Mouse (Mus musculus) midbrain, embryonic 13.5 days (tissue): ENCODE measurements at regions not wholly inside any gene's neighbourhood (a gene's known extent, or its start where the extent isn't known, plus 50 kb on each side); places are given as distances from the start of the nearest gene placed in this dataset.

Experiments
- ATAC-seq: fragments of 200-750 bp; cut with Nextera tagmentation; 2 replicates; pipeline ENCODE4 v1.8.0; 2017; ENCODE audit warnings: mild to moderate bottlenecking, moderate TSS enrichment, moderate library complexity
- H3K27ac ChIP-seq: fragments of 300-500 bp; sonication (generic); 2 replicates; pipeline ENCODE4 v1.5.1; 2015; ENCODE audit warnings: inconsistent platforms, mild to moderate bottlenecking, moderate library complexity
- H3K27me3 ChIP-seq: fragments of 300-500 bp; sonication (generic); 2 replicates; pipeline ENCODE4 v1.6.1; 2015; ENCODE audit warnings: mild to moderate bottlenecking, inconsistent platforms
- H3K36me3 ChIP-seq: fragments of 300-500 bp; sonication (generic); 2 replicates; pipeline ENCODE4 v1.6.1; 2015; ENCODE audit warnings: mild to moderate bottlenecking, inconsistent platforms
- H3K4me1 ChIP-seq: fragments of 300-500 bp; sonication (generic); replicated peaks from 2 replicates; pipeline ENCODE4 v1.6.1; 2015; ENCODE audit warnings: inconsistent platforms
- H3K4me2 ChIP-seq: fragments of 300-500 bp; sonication (generic); replicated peaks from 2 replicates; pipeline ENCODE4 v1.6.1; 2015; ENCODE audit warnings: moderate library complexity, mild to moderate bottlenecking, inconsistent platforms
- H3K4me3 ChIP-seq: fragments of 300-500 bp; sonication (generic); replicated peaks from 2 replicates; pipeline ENCODE4 v1.5.1; 2015; ENCODE audit warnings: mild to moderate bottlenecking, inconsistent platforms
- H3K9ac ChIP-seq: fragments of 300-500 bp; sonication (generic); replicated peaks from 2 replicates; pipeline ENCODE4 v1.6.1; 2015; ENCODE audit warnings: mild to moderate bottlenecking, inconsistent platforms
- H3K9me3 ChIP-seq: fragments of 300-500 bp; sonication (generic); 2 replicates; pipeline ENCODE4 v1.6.1; 2016; ENCODE audit warnings: mild to moderate bottlenecking, inconsistent platforms
- WGBS: fragments of 180-500 bp; shearing (Covaris S2); methylation state at CpG from one replicate; pipeline ENCODE4 v1.1.7; 2015; 5-methylcytosine and 5-hydroxymethylcytosine counted together

DNA sequence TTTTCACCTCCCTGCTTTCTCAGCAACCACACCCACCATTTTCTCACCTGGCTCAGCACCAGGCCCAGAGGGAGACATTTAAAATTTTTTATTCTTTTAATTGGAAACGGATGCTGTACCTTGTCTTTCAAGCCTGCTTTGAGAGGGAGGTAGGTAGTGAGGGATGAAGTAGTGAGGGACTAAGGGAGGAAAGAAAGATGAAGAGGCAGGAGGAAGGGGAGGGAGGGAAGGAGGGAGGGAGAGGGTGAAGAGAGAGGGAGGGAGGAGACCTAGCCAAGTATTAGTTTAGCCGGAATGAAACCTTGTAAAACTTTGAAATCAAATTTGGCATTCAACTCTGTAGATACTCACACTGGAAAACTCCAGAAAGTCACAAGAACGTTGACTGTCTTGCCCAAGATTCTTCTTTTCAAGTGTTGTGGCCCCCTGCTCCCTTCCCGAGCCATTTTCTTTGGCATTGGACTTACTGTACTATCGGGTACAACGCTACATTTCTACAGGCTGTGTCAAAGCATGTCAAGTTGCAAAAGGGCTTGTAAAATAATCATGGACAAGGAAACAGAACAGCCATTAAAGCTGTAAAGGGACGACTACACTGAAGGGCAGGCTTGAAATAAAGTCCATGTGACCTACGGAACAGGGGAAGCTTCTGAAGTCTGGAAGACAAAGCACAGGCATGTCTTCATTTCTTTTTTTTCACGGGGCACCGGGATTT, 320.9 kb upstream of the Mpdz start:
- Histone ChIP-seq H3K4me2 (peak overlapping the region; percentile 15; the same call in 1 of the 2 replicates), H3K4me3 (no peak overlapping the region), H3K27ac (peak overlapping the region; percentile 59), H3K36me3 (no peaks in the 10 kb centered on the region), H3K27me3 (no peaks in the 10 kb centered on the region), H3K4me1 (peaks cover 26% of the 10 kb centered on the region), H3K9ac (0 out of 2 replicates have a peak overlapping the region, but pooled peaks have one; percentile 25), H3K9me3 (no peaks in the 10 kb centered on the region)
- WGBS, result 42% methylated on average over 10 of the region's 10 CpGs
- ATAC-seq, result peak; percentile 13; the same call in 1 of the 2 replicates

DNA sequence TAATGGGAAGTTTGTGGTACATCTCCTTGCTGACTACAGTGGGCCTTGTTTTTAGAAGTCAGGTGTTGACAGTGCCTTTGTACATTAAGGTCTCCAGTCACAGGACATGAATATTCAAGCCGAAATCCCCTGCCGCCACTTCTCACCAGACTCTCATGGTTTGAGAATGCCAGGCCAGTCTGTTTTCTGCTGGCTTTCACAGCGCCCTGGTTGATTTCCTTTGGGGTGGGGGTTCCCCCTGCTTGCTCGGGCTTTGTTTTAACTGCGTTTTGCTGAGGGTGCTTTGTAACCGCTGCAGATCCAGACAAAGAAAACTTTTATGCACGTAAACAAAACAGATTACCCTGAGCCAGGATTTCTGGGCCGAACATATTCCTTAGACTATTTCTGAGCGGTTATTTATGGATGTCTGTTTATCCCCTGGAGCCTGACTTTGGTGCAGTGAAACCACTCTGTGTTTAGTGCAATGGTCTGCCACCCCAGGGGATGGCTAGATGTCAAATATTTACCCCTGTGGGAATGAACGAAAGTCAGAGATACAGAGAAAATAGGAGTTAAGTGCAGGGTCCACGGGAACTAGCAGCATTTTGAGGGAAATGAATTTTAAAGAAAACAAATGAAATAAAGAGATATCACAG, 320.1 kb upstream of the Mpdz start:
- Histone ChIP-seq H3K9me3 (no peaks in the 10 kb centered on the region), H3K27me3 (no peaks in the 10 kb centered on the region), H3K36me3 (no peaks in the 10 kb centered on the region), H3K27ac (peak overlapping the region; percentile 68), H3K4me2 (peak overlapping the region; percentile 30), H3K9ac (peak overlapping the region; percentile 52; the same call in 1 of the 2 replicates), H3K4me1 (peaks cover 26% of the 10 kb centered on the region), H3K4me3 (no peak overlapping the region)
- 18% methylated on average over 11 of the region's 11 CpGs for WGBS
- peak; percentile 63 for ATAC-seq

GRCm38 (mm10) chr4:81757905-81758304, 315.3 kb upstream of the Mpdz start:
- 13% methylated on average over 1 of the region's 1 CpGs for WGBS

GRCm38 (mm10) chr4:81744629-81745509, 302.3 kb upstream of the Mpdz start:
- peak; percentile 61 for ATAC-seq
- WGBS, result 8% methylated on average over 18 of the region's 18 CpGs
- Histone ChIP-seq H3K36me3 (no peaks in the 10 kb centered on the region), H3K27ac (peak overlapping the region; percentile 86), H3K27me3 (no peaks in the 10 kb centered on the region), H3K4me3 (no peak overlapping the region), H3K4me1 (peaks cover 26% of the 10 kb centered on the region), H3K9me3 (no peaks in the 10 kb centered on the region), H3K4me2 (peak overlapping the region; percentile 40), H3K9ac (peak overlapping the region; percentile 8; the same call in 1 of the 2 replicates)

More at GRCm38 (mm10) chr4:81757905-81758304, 315.3 kb upstream of the Mpdz start:
- H3K27ac ChIP-seq, result no peak overlapping the region
- no peak overlapping the region for H3K4me3 ChIP-seq
- no peak for ATAC-seq
- H3K27me3 ChIP-seq, result no peaks in the 10 kb centered on the region
- no peak overlapping the region for H3K4me2 ChIP-seq
- no peaks in the 10 kb centered on the region for H3K36me3 ChIP-seq
- no peak overlapping the region for H3K9ac ChIP-seq
- peaks cover 6% of the 10 kb centered on the region for H3K4me1 ChIP-seq
- H3K9me3 ChIP-seq, result no peaks in the 10 kb centered on the region

GRCm38 (mm10) chr4:81743978-81744628, 301.5 kb upstream of the Mpdz start:
- H3K9ac ChIP-seq, result peak overlapping the region; percentile 8; the same call in 1 of the 2 replicates
- peak; percentile 95 for ATAC-seq

DNA sequence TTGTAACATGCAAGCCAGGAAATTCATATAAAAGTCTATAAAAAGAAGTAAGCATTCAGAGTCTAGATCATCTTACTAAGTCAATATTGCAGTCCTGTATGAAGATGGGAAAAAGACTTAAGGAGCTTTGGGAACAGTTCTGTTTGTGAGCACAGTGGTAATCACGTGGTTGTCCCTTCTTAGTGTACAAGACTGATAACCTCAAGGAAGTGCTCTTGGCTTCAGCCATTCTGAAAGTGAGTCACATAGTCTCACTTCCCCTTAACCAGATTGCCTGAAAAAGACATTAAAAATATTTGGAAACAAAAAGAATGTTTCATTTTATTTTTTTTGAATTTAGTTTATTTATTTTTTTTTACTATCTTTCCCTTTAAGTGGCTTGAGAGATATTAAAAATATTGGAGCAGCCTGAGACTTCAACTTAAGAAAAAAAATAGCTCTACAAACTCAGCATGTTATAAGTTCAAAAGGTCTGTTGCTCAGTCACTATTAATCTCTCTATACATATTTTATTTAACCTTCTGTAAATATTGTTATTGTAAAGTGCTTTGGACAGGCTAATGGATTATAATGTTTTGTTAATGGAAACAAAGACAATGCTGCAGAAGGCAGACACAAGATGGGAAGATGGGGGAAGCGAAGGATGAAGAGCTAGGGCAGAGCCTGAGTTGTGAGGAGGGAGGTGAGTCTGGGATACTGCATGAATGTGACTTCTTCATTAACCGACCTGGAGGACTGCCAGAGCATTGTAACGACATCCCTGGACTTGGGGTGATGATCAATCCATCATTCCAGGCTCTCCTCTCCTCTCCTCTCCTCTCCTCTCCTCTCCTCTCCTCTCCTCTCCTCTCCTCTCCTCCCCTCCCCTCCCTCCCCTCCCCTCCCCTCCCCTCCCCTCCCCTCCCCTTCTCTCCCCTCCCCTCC, 300.2 kb upstream of the Mpdz start:
- Histone ChIP-seq H3K4me3 (no peak overlapping the region), H3K9ac (no peak overlapping the region), H3K4me1 (peaks cover 26% of the 10 kb centered on the region), H3K27ac (no peak overlapping the region), H3K27me3 (no peaks in the 10 kb centered on the region), H3K36me3 (no peaks in the 10 kb centered on the region), H3K9me3 (no peaks in the 10 kb centered on the region), H3K4me2 (no peak overlapping the region)
- no peak for ATAC-seq
- 36% methylated on average over 4 of the region's 4 CpGs for WGBS

More at GRCm38 (mm10) chr4:81743978-81744628, 301.5 kb upstream of the Mpdz start:
- H3K27ac ChIP-seq, result peak overlapping the region; percentile 86
- WGBS, result 8% methylated on average over 8 of the region's 8 CpGs
- H3K4me3 ChIP-seq, result no peak overlapping the region
- no peaks in the 10 kb centered on the region for H3K27me3 ChIP-seq
- no peaks in the 10 kb centered on the region for H3K9me3 ChIP-seq
- peaks cover 26% of the 10 kb centered on the region for H3K4me1 ChIP-seq
- no peaks in the 10 kb centered on the region for H3K36me3 ChIP-seq
- H3K4me2 ChIP-seq, result peak overlapping the region; percentile 40

GRCm38 (mm10) chr4:81734391-81734790, 291.8 kb upstream of the Mpdz start:
- Histone ChIP-seq H3K36me3 (no peaks in the 10 kb centered on the region), H3K9me3 (no peaks in the 10 kb centered on the region), H3K4me2 (no peak overlapping the region), H3K27me3 (no peaks in the 10 kb centered on the region), H3K27ac (no peak overlapping the region), H3K4me1 (no peaks in the 10 kb centered on the region), H3K9ac (no peak overlapping the region), H3K4me3 (no peak overlapping the region)
- WGBS, result 99% methylated on average over 2 of the region's 2 CpGs
- ATAC-seq, result no peak

DNA sequence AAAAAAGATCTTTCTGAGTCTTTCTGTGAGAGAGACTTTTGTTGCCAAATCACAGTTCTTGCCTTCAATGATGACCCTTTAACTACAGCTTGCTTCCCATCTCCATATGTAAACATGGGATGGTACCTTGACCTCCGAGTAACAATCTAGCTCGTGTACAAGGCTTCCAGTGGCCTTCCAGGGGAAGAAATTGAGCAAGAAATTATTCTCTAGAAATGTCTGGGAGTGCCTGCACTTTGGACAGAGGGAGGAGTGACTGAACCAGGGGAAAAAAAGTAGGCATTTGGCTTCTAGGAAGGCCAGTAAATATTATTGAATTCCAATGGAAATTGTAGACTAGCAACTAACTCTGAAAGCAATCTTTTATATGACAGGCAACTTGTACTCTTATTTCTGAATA, 287.8 kb upstream of the Mpdz start:
- Histone ChIP-seq H3K9me3 (no peaks in the 10 kb centered on the region), H3K27me3 (no peaks in the 10 kb centered on the region), H3K9ac (no peak overlapping the region), H3K4me3 (no peak overlapping the region), H3K4me1 (peaks cover 25% of the 10 kb centered on the region), H3K36me3 (no peaks in the 10 kb centered on the region), H3K27ac (no peak overlapping the region), H3K4me2 (no peak overlapping the region)
- ATAC-seq, result no peak
- WGBS, result 82% methylated on average over 2 of the region's 2 CpGs

DNA sequence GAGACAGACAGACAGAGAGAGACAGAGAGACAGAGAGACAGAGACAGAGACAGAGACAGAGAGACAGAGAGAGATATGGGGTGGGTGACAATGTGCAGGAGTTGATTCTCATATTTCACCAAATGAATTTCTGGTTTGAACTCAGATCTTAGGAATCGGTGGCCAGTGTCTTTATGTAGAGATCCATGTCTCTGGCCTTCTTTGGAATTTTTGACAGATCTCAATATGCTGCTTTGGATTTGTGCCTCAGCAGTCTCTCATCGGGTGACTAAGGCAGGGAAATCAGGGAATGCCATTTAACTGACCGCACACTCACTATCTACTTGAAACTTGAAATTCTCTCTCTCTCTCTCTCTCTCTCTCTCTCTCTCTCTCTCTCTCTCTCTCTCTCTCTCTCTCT, 286.3 kb upstream of the Mpdz start:
- no peak for ATAC-seq
- H3K27me3 ChIP-seq, result no peaks in the 10 kb centered on the region
- peaks cover 25% of the 10 kb centered on the region for H3K4me1 ChIP-seq
- H3K9me3 ChIP-seq, result no peaks in the 10 kb centered on the region
- H3K36me3 ChIP-seq, result no peaks in the 10 kb centered on the region
- H3K9ac ChIP-seq, result no peak overlapping the region
- H3K4me3 ChIP-seq, result no peak overlapping the region
- peak overlapping the region; percentile 65 for H3K27ac ChIP-seq
- no peak overlapping the region for H3K4me2 ChIP-seq
- 78% methylated on average over 3 of the region's 3 CpGs for WGBS

- peak overlapping the region; percentile 90 for H3K27ac ChIP-seq
- 20% methylated on average over 12 of the region's 12 CpGs for WGBS
- no peaks in the 10 kb centered on the region for H3K36me3 ChIP-seq
- no peaks in the 10 kb centered on the region for H3K9me3 ChIP-seq
- peak overlapping the region; percentile 34 for H3K4me2 ChIP-seq
- peak; percentile 40 for ATAC-seq
- H3K4me1 ChIP-seq, result peaks cover 25% of the 10 kb centered on the region
- H3K9ac ChIP-seq, result 0 out of 2 replicates have a peak overlapping the region, but pooled peaks have one; percentile 19
- no peak overlapping the region for H3K4me3 ChIP-seq
- H3K27me3 ChIP-seq, result no peaks in the 10 kb centered on the region
These were observed 285.3 kb upstream of the Mpdz start for GRCm38 (mm10) chr4:81727735-81728581.
